Mouse (Mus musculus) cerebellum, postnatal 36 days (tissue): ENCODE results near the gene Gm17577.
"Not testable (repeated sequence)": the region's sequence is repeated elsewhere in the genome, so short reads cannot be mapped to it uniquely, and the experiment has no call there.

Experiments used
- DNase-seq, 2 experiments: peaks; one replicate each; pipeline ENCODE4 v3.0.0; 2021 to 2022; ENCODE audit warnings: mixed read lengths in 2 of 2

The Gm17577 gene

DNA sequence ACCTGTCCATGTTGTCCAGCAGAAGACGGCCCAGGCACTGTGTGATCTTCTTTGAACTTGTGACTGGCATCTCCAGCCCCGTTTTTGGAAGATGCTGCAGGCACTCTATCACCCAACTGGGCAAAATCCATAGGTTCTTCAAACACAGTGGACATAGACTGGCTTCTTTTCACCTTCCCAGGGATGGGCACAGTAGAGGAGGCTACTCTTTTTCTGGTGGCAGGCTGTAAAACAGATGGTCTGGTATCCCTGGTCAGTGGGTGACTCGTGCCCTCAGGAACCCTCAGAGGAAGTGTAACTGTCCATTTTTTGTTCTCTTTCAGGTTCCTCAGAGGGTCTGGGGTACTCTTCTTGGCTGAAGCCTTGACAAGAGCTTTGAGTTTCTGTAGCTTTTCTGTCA lies at the start of gene Gm17577:
Gene Gm17577 (minus strand): TSS at position 101 of the 400 bp plus-strand sequence.
- not testable (repeated sequence) for DNase-seq

DNA sequence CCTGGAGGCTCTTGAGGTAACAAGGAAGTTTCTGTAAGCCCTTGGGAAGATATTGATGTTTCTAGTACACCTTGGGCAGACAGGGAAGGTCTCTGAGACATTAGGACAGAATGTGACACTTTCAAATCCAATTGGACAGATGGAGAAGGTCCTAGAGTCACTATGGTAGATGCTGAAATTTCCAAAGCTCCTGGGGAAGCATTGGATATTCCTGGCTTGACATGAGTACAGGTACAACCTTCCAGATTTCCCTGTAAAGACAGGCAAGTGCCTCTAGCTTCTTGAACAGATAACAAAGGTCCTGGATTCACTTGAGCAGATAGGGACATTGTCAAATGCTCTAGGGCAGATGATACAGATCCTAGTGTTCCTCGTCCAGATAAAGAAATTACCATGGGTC lies 24.3 kb downstream of the Gm17577 start, which contains the start of gene Srsx:
Gene Srsx (minus strand): TSS at position 101 of the 400 bp plus-strand sequence.
- not testable (repeated sequence) for DNase-seq
